Mouse (Mus musculus) urinary bladder, postnatal 4 days (tissue): ENCODE data around the gene Akr1b7.
"Not testable (repeated sequence)": the region's sequence is repeated elsewhere in the genome, so short reads cannot be mapped to it uniquely, and the experiment has no call there.

Experiments used
- DNase-seq, 2 experiments: peaks; one replicate each; pipeline ENCODE4 v3.0.0; 2021 to 2022; ENCODE audit warnings: low spot score in 2 of 2

The Akr1b7 gene

GRCm38 (mm10) chr6:34412023-34412422 is at the start of gene Akr1b7:
TSS of gene Akr1b7 (plus strand) at chr6:34412334.
- no peak for DNase-seq

DNA sequence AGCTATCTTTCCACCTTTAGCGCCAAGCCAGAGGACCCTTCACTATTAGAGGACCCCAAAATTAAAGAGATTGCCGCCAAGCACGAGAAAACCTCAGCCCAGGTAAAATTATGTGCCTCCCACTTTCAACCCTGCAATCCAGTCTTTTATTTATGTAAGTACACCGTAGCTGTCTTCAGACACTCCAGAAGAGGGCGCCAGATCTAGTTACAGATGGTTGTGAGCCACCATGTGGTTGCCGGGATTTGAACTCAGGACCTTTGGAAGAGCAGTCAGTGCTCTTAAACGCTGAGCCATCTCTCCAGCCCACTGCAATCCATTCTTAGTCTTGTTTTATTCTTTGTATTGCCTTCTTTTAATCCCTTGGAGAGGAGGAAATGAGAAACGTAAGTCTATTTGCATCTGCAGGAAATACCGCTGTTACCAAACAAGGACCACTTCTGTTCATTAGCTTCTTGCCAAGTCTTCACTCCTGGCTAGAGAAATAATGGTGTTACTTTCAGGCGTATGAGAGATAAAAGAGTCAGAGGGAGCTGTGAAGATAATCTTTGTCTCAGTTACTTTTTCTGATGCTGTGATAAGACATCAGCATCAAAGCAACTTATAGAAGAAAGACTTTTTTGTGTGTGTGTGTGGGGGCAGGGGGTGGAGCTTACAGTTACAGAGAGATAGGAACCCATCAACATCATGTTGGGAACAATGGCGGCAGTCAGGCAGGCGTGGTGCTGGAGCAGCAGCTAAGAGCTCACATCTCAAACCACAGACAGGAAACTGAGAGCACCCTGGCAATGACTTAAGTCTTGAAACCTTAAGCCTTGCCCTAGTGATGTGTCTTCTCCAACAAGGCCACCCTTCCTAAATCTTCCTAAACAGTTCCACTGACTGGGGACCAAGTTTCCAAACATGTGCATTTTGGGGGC is 47.7 kb upstream of the Akr1b7 start:
- no peak for DNase-seq

DNA sequence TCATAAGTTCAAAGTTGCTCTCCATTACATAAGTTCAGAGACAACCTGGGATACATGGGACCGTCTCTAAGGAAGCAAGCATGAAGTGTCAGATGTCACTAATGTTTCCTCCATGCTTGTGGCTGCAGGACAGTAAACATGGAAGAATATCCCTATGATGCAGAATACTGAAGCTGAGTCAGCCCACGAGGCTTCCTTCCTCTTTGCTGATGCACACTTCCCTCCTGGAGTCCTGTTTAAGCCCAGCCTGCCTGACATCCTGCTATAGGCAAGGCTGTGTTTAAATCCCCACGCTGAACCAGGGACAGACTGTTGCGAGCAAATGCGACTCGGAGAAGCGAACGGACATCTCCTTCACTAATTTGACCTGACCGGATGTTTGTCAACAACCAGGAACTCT is 44.1 kb upstream of the Akr1b7 start:
- no peak for DNase-seq

DNA sequence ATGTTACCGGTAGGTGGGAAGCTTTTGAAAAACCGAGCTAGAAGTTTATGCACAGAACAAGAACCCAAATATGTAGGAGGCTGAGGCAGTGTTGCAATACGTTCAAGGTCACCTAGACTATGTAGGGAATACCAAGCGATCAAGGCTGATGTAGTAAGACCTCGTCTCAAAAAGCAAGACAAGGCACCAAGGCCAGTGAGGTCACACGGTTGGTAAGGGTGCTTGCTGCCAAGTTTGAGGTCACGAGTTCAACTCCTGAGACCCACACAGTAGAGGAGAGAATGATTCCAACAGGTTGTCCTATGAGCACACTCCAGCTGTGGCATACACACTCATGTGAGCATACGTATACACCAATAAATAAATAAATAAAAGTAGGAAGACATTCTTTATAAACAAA is 42.1 kb upstream of the Akr1b7 start:
- no peak for DNase-seq

GRCm38 (mm10) chr6:34371700-34372351 is 40.3 kb upstream of the Akr1b7 start:
- peak; percentile 57 to 81 for DNase-seq

DNA sequence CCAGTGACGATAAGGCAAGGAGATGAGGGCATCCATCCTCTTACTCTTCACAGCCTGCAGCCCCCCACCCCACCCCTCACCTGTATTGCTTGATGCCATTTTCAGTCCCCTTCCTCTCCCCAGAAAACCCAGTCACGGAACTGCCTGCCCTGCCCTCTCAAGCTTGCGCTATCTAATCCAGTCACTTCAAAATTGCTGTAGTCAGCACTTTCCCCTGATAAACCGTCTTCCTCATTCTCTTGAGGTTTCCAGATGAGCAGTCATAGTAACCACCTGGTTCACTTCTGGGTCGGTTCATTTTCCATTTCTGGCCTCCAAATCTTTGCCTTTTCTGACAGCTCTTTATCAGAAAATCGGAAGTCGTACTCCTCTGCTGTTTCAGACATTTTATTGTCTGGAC is 38.3 kb upstream of the Akr1b7 start:
- no peak for DNase-seq

GRCm38 (mm10) chr6:34375888-34376287 is 36.2 kb upstream of the Akr1b7 start:
- not testable (repeated sequence) for DNase-seq

- DNase-seq = no peak
Observed at GRCm38 (mm10) chr6:34383401-34383800, 28.7 kb upstream of the Akr1b7 start.

DNA sequence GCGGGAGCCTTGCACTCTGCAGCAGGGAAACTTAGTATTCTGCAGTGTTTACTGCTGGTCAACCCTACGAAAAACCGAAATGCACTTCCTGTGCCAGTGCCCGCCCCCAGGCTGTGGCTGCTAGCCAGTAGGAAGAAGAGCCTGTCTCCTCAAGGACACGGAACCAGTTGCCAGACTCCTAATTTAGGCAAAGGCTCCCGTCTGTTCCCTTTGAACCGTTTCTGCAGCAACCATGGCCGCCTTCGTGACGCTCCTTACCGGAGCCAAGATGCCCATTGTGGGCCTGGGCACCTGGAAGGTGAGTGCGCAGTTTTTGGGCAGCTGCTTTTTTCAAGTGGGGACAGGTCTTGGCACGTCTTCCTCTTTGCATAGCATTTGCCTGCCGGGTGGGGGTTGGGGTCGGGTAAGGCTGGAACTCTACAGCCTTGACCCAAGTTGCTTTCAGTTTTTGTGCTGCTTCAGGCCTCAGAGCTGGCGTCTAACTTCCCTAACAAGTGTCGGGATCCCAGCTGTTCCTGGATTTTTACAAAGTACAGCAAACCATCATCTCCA is 27.9 kb upstream of the Akr1b7 start, which contains the start of gene Akr1b10:
TSS of gene Akr1b10 (plus strand) at position 109 of the 552 bp plus-strand sequence.
- peak; percentile 73 to 82 for DNase-seq

DNA sequence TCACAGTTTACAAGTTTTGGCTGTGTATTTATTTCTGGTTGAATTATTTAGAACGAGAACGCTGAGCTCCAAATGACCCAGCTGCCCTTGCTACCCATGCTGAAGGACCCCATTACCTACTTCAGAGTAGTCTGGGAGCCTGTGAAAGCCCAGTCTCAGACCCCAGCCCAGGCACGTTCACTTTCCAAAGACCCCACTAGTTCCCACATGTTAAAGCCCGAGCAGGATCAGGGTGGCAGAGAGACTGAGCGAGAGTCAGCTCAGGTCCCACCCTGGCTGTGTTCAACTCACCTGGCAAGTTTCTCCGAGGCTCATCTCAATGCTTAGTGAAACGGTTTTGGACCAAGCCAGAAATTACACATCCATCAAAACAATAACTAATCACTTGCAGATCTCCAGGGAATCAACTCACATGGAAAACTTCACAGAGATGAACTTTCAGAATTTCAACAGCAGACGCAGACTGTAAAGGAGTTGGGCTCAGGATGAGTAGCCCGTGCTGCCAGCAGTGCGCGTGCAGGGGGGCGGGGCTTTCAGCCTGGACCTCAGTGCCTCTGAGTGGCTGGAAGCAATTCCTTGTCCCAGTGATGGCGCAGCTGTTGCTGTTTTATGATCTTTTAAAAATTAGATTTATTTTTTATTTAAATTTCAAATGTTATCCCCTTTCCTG is 27.3 kb upstream of the Akr1b7 start:
- peak in 1 of 2 experiments; percentile 54 for DNase-seq

- no peak for DNase-seq
Observed at GRCm38 (mm10) chr6:34388420-34389156, 23.5 kb upstream of the Akr1b7 start.

- DNase-seq = no peak
Observed at GRCm38 (mm10) chr6:34395897-34396296, 16.2 kb upstream of the Akr1b7 start.

GRCm38 (mm10) chr6:34398431-34398830 is 13.7 kb upstream of the Akr1b7 start:
- no peak for DNase-seq

DNA sequence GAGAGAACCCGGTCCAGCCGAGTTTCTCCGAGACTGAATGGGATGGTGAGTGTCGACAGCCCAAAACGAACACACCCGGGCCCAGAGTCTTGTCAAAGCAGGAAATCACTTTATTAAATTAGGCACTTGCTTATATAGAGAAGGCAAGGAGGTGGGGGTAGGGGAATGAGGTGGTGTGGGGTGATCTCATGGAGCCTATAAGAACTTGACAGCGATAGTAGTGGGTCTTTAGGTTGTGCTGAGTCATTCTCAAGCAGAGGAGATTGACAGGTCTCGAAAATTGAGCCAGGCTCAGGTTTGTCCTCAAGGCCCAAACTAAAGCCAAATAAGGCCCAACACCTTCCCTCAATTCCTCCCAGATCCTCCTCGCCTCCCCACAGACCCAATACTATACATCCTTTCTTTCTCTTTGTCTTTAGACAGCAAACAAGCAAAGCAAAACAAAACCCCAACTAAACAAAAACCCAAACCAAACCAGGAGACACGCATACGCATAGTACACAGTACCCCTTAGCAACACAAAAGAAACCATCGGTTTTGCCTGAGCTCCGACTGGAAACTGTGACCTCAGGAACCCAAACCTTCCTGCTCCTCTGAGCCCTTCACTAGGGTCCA is 12.4 kb upstream of the Akr1b7 start:
- no peak for DNase-seq

- no peak for DNase-seq
Observed at GRCm38 (mm10) chr6:34400696-34401095, 11.4 kb upstream of the Akr1b7 start.

GRCm38 (mm10) chr6:34406746-34407145 is 5.4 kb upstream of the Akr1b7 start:
- DNase-seq = no peak

DNA sequence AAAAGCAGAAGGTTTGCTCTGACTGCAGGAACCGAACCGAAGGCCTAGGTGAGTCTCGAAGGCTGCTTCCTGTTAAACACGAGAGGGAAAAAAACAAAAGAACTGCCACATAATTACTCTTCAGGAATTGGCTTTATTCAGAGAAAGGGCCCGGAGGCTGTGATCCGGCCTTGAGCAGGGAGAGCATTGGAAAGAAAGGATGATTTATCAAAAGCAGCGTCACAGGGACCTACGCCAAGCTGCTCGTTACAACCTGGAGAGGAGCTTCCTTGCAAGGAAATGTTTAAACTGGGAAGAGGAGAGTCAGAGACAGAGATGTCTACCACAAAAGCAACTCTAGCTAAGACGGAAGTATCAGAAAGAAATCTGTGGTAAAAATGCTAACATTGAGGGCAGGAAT is 4.7 kb upstream of the Akr1b7 start:
- DNase-seq = no peak

DNA sequence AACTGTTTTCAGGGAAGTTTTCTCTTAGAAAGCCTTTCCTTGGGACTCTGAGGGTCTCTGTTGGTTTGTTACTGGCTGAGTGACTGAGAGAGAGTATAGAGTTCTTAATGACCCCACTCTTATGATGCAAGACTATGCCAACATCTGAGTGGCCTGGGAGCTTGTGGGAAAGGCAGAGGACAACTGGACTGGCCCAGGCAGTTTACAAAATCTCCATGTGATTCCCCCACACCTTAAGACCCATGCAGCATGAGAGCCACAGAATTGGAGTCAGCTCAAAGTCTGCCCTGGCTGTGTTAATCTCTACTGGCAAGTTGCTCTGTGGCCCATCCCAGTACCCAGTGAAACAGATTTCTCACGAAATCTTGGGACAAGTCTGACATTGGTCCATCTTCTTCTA is 554 bp downstream of the Akr1b7 start:
- DNase-seq = no peak

DNA sequence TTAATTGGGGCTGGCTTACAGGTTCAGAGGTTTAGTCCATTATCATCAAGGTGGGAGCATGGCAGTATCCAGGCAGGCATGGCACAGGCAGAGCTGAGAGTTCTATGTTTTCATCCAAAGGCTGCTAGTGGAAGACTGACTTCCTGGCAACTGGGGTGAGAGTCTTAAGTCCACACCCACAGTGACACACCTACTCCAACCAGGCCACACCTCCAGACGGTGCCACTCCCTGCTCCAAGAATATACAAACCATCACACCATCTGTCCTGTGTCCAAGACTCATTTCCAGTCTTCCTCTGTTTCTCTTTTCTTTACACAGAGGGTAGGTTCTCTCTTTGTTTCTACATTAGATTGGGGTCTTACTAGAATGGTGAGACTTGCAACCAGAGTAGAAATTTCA is 1.3 kb downstream of the Akr1b7 start:
- not testable (repeated sequence) for DNase-seq

DNA sequence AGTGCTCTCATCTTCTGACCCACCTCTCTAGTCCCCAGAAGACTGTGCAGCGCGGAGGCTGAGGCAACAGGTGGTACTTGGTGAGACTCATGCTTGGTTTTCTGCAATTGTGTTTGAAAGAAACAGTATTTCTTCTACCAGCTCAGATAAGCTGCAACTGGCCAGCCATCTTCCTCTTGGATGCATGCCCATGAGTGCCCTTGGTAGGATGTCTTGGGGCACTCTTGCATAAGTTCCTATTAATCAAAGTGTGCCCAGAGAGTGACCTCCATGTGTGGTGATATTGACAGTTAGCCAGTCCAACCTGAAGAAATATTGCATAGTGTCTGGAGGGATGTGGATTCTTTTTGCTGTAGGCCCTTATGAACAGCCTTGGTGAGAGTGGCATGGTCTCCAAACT is 4.4 kb downstream of the Akr1b7 start:
- DNase-seq = no peak

- DNase-seq = no peak
Observed at GRCm38 (mm10) chr6:34419071-34419470, 6.9 kb downstream of the Akr1b7 start.
